Mouse (Mus musculus): Measurements from ENCODE around the gene Pam16.
"Not testable (repeated sequence)": the region's sequence is repeated elsewhere in the genome, so short reads cannot be mapped to it uniquely, and the experiment has no call there.

Pam16 gene

DNA sequence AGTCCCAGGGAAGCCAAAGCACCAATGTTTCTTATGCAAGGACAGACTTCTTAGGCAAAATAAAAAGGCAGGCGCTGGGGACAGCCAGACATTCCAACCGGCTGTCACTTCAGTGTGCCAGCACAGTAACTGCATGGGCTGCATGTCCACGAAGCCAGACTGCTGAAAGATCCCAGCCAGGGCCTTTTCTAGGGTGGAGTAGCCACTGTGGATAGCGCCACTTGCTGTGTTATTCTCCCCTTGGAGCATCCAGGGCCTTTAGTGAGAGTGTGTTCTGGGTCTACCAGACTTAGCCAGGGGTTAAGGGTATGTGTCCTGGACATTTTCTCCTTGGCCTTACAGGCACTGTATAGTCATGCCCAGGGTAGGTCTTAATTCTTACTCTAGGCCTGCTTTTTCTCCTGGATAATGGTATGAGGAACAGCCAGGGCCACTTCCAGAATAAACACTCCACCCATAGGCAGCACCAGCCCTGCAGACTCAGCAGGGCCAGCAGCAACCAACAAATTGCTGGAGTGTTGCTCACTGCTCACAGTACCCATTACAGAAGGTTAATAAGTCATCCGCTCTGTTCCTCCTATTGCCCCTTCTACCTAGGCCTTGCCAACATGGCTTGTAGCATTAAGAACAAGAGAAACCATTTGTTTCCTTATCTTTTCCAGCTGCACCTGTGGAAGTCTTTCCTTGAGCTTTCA is 37.1 kb downstream of the Pam16 start:
- DNase-seq, result no peak

- DNase-seq, result peak; percentile 88
Measured at GRCm38 (mm10) chr16:4586531-4587123, 38.2 kb downstream of the Pam16 start.

DNA sequence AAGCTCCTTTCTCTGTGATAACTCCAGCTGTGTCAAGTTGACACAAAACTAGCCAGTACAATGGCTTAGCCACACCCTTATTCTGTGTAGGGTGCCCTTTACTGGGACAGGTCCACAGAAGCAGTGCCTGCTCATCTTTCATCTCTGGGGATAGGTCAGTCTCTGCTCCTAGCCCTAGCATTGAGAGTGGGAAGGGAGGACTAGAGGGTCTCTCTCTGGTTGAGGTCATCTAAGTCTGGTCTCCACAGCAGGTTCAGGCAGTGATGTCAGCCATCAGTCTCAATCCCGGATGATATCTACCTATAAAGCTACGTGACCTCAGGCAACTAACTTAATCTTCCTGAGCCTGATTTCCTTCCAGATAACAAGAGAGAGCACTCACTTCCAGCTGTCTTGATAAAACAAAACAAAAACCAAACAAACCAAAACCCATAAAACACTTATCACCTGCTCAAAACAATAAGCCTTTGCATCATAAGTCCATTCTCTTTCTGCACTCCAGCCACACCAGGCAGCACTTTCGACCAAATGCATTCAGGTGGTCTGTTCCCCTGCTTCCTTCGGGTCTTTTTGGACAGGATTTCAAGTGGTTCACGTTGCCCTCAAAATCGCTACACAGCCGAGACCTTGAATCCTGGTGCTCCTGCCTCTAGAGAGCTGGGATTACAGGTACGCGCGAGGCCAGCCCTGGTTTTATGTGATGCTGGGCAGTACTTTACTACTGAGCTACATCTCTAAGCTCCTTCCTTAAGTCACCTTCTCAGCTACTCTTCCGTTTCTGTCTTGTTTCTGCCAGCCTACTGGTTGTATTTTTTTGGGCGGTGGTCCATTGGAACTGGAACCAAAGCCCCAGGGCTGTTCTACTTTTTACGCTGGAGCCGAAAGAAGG is 38.9 kb downstream of the Pam16 start:
- DNase-seq, result no peak

- no peak for DNase-seq
Measured at GRCm38 (mm10) chr16:4584438-4584837, 40.4 kb downstream of the Pam16 start.

DNA sequence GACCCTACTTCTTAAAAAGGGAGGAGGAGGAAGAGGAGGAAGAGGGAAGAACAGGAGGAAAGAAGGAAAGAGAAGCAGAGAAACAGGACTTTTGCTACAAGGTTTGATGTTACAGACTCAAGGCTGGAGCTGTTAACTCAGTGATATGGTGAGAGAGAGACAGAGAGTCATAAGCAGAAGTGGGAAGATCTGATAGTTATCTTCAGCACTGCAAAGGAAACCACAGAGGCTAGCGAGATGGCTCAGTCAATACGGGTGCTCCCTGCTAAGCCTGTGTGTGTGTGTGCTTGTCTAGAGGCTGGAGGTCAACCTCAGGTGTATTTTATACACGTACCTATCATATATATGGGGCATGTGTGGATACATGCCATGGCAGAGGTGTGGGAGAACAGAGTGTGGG is 41.0 kb downstream of the Pam16 start:
- DNase-seq, result no peak

DNA sequence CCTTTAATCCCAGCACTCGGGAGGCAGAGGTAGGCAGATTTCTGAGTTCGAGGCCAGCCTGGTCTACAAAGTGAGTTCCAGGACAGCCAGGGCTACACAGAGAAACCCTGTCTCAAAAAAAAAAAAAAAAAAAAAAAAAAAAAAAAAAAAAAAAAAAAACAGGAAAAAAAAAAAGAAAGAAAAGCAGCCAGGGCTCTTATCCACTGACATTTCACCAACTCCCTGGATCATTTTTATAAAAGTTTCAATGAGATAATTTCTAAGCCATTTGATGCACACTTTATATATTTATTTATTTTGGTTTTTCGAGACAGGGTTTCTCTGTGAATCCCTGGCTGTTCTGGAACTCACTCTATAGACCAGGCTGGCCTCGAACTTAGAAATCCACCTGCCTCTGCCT is 43.6 kb downstream of the Pam16 start:
- DNase-seq, result not testable (repeated sequence)

- no peak for DNase-seq
Measured at GRCm38 (mm10) chr16:4578630-4579029, 46.2 kb downstream of the Pam16 start.

- no peak for DNase-seq
Measured at GRCm38 (mm10) chr16:4576873-4577272, 47.9 kb downstream of the Pam16 start.

DNA sequence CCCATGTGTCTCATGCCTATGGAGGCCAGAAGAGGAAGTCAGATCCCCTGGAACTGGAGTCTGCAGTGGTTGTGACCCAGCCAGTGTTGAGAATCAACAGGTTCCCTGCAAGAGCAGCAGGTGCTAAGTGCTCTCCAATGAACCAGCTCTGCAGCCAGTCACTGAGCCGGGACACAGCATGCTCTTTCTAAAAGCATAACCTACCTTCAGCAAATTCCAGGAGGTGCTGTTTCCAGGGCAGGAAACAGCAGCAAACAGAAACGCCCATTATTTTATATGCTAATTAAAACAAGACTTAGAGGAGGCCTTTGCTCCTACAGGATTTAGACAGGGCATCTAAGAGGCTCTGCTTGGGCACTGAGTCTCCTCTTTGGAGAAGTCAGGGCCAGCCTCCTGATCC is 48.8 kb downstream of the Pam16 start:
- no peak for DNase-seq

GRCm38 (mm10) chr16:4570737-4571136 is 54.1 kb downstream of the Pam16 start:
- no peak for DNase-seq

DNA sequence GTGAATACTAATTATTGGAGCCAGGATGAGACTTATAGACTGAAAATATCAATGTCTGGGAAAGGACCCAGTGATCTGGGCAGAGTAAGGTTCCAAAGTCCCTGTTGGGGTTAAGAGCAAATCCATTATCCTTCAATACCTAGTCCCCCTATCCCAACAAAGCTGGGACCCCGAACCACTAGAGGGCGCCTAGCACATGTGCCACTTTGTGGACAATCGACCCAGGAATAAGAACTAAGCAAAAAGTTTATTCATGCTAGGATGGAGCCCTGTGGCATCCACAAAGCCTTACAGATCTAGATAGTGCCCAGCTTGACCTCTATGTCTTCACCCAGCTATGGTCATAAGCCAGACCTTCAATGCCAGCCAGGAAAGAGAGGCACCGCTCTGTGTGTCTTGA is 56.9 kb downstream of the Pam16 start:
- DNase-seq, result peak; percentile 75

All from cerebellum, adult 8-10 months (tissue).